Mouse (Mus musculus): ENCODE measurements around the gene Scel. TPM values are rescaled to one million over a fixed set of nuclear protein-coding genes. Genes with fewer than 3 reads are reported as not detected.

The Scel gene
- polyA plus RNA-seq, 1 experiment: not detected

DNA sequence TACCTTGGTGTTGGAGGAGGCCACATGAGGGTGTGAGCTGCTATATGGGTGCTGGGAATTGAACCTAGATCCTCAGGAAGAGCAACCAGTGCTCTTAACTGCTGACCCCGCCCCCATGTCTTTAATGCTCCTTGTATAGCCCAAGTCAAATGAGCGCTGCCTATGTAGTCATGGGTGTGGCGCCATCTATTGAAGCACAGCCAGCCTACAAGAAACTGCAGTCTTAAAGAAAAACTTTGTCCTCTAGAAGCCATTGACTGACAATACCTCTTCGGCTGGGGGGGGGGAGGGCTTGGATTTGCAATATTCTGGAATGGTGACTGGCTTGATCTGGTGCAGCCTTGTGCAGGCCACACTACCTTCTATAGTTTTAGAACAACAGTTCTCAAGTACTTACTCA is 26.7 kb downstream of the Scel start:
- H3K36me3 ChIP-seq (ENCODE audit: control insufficient read depth, insufficient read depth): no peaks in the 10 kb centered on the region
- no peaks in the 10 kb centered on the region for H3K27me3 ChIP-seq (ENCODE audit: control insufficient read depth, insufficient read depth, insufficient read length)
- no peak overlapping the region for H3K4me2 ChIP-seq (ENCODE audit: low read depth)
- TF ChIP-seq CEBPB (IDR thresholded peaks at IDR 0.05; ENCODE audit: insufficient read depth, poor library complexity, severe bottlenecking) (no peak), USF1 (IDR thresholded peaks at IDR 0.05; ENCODE audit: low read depth) (no peak), POLR2AphosphoS2 (IDR thresholded peaks at IDR 0.05; ENCODE audit: insufficient read length, low read depth) (no peak), MAX (IDR thresholded peaks at IDR 0.05; ENCODE audit: low read depth) (no peak), REST (IDR thresholded peaks at IDR 0.05; ENCODE audit: insufficient read depth, insufficient read length) (no peak), MYOG (IDR thresholded peaks at IDR 0.05; ENCODE audit: control insufficient read depth in 1 of 3, insufficient read depth in 1 of 3, insufficient read length in 2 of 3, low read depth in 2 of 3) (no peak)
- no peak overlapping the region for H3ac ChIP-seq (ENCODE audit: control insufficient read depth, insufficient read length)
- no peaks in the 10 kb centered on the region for H3K79me2 ChIP-seq (ENCODE audit: control insufficient read depth, insufficient read depth)
- no peak overlapping the region for H3K4me3 ChIP-seq

DNA sequence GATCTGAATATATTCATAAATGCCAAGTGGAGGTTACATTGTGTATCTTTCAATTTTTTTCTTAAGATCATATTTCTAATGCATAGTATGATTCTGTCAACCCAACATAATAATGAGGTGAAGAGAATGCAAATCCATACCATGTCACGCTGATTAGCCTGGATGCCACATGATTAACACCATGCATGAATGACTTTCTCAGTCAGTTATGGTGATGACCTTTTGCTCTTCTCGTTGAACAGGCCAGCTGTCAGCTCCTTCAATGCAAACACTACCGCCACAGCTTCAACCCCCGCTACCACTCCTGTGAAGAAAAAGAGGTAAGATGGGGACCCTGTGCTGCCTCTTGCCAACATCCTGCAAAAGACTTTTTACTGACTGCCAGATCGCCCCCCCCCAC is 28.5 kb downstream of the Scel start:
- no peaks in the 10 kb centered on the region for H3K27me3 ChIP-seq (ENCODE audit: control insufficient read depth, insufficient read depth, insufficient read length)
- TF ChIP-seq TCF3 (IDR thresholded peaks at IDR 0.05; ENCODE audit: insufficient read length, low read depth) (no peak), MYOD1 (IDR thresholded peaks at IDR 0.05; ENCODE audit: control insufficient read depth in 1 of 3, insufficient read length in 2 of 3, low read depth in 2 of 3) (no peak), TCF12 (IDR thresholded peaks at IDR 0.05; ENCODE audit: insufficient read depth, poor library complexity, severe bottlenecking) (no peak), SRF (IDR thresholded peaks at IDR 0.05; ENCODE audit: control insufficient read depth, insufficient read length, low read depth) (no peak), POLR2AphosphoS2 (IDR thresholded peaks at IDR 0.05; ENCODE audit: insufficient read length, low read depth) (no peak), MYOG (IDR thresholded peaks at IDR 0.05; ENCODE audit: control insufficient read depth in 1 of 3, insufficient read depth in 1 of 3, insufficient read length in 2 of 3, low read depth in 2 of 3) (no peak), USF1 (IDR thresholded peaks at IDR 0.05; ENCODE audit: low read depth) (no peak), REST (IDR thresholded peaks at IDR 0.05; ENCODE audit: insufficient read depth, insufficient read length) (no peak), POLR2A (IDR thresholded peaks at IDR 0.05; ENCODE audit: insufficient read length, low read depth) (no peak), MAX (IDR thresholded peaks at IDR 0.05; ENCODE audit: low read depth) (no peak), E2F4 (IDR thresholded peaks at IDR 0.05; ENCODE audit: insufficient read depth) (no peak), CEBPB (IDR thresholded peaks at IDR 0.05; ENCODE audit: insufficient read depth, poor library complexity, severe bottlenecking) (no peak)
- H3K79me2 ChIP-seq (ENCODE audit: control insufficient read depth, insufficient read depth): no peaks in the 10 kb centered on the region
- H3K4me3 ChIP-seq: no peak overlapping the region
- no peaks in the 10 kb centered on the region for H3K36me3 ChIP-seq (ENCODE audit: control insufficient read depth, insufficient read depth)
- H3K4me2 ChIP-seq (ENCODE audit: low read depth): no peak overlapping the region
- H3ac ChIP-seq (ENCODE audit: control insufficient read depth, insufficient read length): no peak overlapping the region

DNA sequence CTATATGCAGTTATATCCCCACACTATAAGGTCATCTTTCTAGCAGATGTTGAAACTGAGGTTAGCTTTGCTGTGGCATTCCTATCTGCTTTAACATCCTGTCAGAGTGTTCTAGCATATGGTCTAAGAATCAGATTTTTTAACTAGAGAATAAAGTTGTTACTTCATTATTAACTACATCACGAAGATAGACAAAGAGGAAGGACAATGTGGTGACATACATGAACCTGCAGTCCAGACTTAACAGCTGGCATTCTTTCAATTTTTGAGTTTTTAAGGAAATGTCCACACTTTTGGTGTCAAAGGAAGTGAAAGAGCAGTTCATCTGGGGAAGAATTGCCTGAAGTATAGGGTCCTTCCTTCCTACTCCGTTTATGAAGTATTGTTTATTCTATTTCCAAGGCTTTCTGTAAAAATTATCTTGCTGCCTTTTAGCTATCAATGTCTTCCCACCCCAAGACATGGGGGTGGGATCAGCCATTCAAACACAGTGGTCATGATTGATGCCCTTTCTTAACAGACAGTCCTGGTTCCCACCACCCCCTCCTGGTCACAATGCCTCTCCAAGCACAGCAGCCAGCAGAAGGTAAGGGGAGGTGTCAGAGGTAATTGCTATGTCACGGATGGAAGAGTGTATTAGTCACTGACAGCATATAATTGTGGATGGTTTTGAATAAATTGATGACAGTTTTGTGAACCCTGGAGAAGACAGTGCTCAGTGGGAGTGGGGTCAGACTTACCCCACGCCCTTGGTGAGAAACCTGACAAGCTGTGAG is 30.4 kb downstream of the Scel start:
- no peak overlapping the region for H3K4me2 ChIP-seq (ENCODE audit: low read depth)
- no peaks in the 10 kb centered on the region for H3K79me2 ChIP-seq (ENCODE audit: control insufficient read depth, insufficient read depth)
- no peaks in the 10 kb centered on the region for H3K36me3 ChIP-seq (ENCODE audit: control insufficient read depth, insufficient read depth)
- no peaks in the 10 kb centered on the region for H3K27me3 ChIP-seq (ENCODE audit: control insufficient read depth, insufficient read depth, insufficient read length)
- no peak for TF ChIP-seq MAX (IDR thresholded peaks at IDR 0.05; ENCODE audit: low read depth)
- no peak for TF ChIP-seq POLR2A (IDR thresholded peaks at IDR 0.05; ENCODE audit: insufficient read length, low read depth)
- no peak for TF ChIP-seq CEBPB (IDR thresholded peaks at IDR 0.05; ENCODE audit: insufficient read depth, poor library complexity, severe bottlenecking)
- no peak for TF ChIP-seq TCF3 (IDR thresholded peaks at IDR 0.05; ENCODE audit: insufficient read length, low read depth)
- TF ChIP-seq USF1 (IDR thresholded peaks at IDR 0.05; ENCODE audit: low read depth): no peak
- TF ChIP-seq POLR2AphosphoS2 (IDR thresholded peaks at IDR 0.05; ENCODE audit: insufficient read length, low read depth): no peak
- TF ChIP-seq MYOD1 (IDR thresholded peaks at IDR 0.05; ENCODE audit: control insufficient read depth in 1 of 3, insufficient read length in 2 of 3, low read depth in 2 of 3): no peak
- no peak for TF ChIP-seq E2F4 (IDR thresholded peaks at IDR 0.05; ENCODE audit: insufficient read depth)
- TF ChIP-seq SRF (IDR thresholded peaks at IDR 0.05; ENCODE audit: control insufficient read depth, insufficient read length, low read depth): no peak
- no peak for TF ChIP-seq TCF12 (IDR thresholded peaks at IDR 0.05; ENCODE audit: insufficient read depth, poor library complexity, severe bottlenecking)
- TF ChIP-seq REST (IDR thresholded peaks at IDR 0.05; ENCODE audit: insufficient read depth, insufficient read length): no peak
- H3ac ChIP-seq (ENCODE audit: control insufficient read depth, insufficient read length): no peak overlapping the region
- H3K4me3 ChIP-seq: no peak overlapping the region

DNA sequence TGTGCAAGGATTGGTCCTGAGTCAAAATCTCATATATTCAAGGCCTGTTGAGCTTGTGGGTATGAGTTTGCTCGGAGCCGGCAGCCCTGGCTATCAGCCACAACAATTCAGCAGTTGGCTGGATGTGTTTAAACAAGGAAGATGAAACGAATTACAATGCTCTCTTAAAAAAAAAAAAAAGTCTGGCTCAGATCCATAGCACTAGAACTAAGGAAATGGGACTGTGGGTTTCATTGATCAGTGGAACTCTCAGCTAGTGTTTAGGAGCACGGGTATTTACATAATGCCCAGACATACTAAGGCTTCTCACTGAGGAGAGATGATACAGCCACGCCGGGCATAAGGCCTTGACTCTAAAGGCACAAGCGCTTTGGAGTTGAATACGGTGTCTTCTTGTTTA is 32.6 kb downstream of the Scel start:
- Histone ChIP-seq H3ac (ENCODE audit: control insufficient read depth, insufficient read length) (no peak overlapping the region), H3K27me3 (ENCODE audit: control insufficient read depth, insufficient read depth, insufficient read length) (no peaks in the 10 kb centered on the region), H3K79me2 (ENCODE audit: control insufficient read depth, insufficient read depth) (no peaks in the 10 kb centered on the region), H3K4me2 (ENCODE audit: low read depth) (no peak overlapping the region), H3K4me3 (no peak overlapping the region), H3K36me3 (ENCODE audit: control insufficient read depth, insufficient read depth) (no peaks in the 10 kb centered on the region)
- TF ChIP-seq POLR2A (IDR thresholded peaks at IDR 0.05; ENCODE audit: insufficient read length, low read depth): no peak
- TF ChIP-seq TCF12 (IDR thresholded peaks at IDR 0.05; ENCODE audit: insufficient read depth, poor library complexity, severe bottlenecking): no peak
- TF ChIP-seq CEBPB (IDR thresholded peaks at IDR 0.05; ENCODE audit: insufficient read depth, poor library complexity, severe bottlenecking): no peak
- no peak for TF ChIP-seq MYOD1 (IDR thresholded peaks at IDR 0.05; ENCODE audit: control insufficient read depth in 1 of 3, insufficient read length in 2 of 3, low read depth in 2 of 3)
- no peak for TF ChIP-seq POLR2AphosphoS2 (IDR thresholded peaks at IDR 0.05; ENCODE audit: insufficient read length, low read depth)
- TF ChIP-seq MYOG (IDR thresholded peaks at IDR 0.05; ENCODE audit: control insufficient read depth in 1 of 3, insufficient read depth in 1 of 3, insufficient read length in 2 of 3, low read depth in 2 of 3): no peak
- no peak for TF ChIP-seq REST (IDR thresholded peaks at IDR 0.05; ENCODE audit: insufficient read depth, insufficient read length)
- TF ChIP-seq USF1 (IDR thresholded peaks at IDR 0.05; ENCODE audit: low read depth): no peak
- TF ChIP-seq MAX (IDR thresholded peaks at IDR 0.05; ENCODE audit: low read depth): no peak
- TF ChIP-seq E2F4 (IDR thresholded peaks at IDR 0.05; ENCODE audit: insufficient read depth): no peak
- TF ChIP-seq TCF3 (IDR thresholded peaks at IDR 0.05; ENCODE audit: insufficient read length, low read depth): no peak
- TF ChIP-seq SRF (IDR thresholded peaks at IDR 0.05; ENCODE audit: control insufficient read depth, insufficient read length, low read depth): no peak
